Mouse (Mus musculus) cerebellum, postnatal 36 days (tissue): ENCODE measurements around the gene Cenpq.

Experiments
- DNase-seq, 2 experiments: peaks; one replicate each; pipeline ENCODE4 v3.0.0; 2021 to 2022; ENCODE audit warnings: mixed read lengths in 2 of 2

Cenpq gene

GRCm38 (mm10) chr17:40934420-40935231 lies at the start of gene Cenpq, which contains the start of gene Mut:
Cenpq (minus strand) TSS chr17:40935047.
Mut (plus strand) TSS chr17:40934685.
- peak; percentile 98 to 99 for DNase-seq

GRCm38 (mm10) chr17:40977914-40978313 lies 43.1 kb upstream of the Cenpq start:
- DNase-seq, result peak in 1 of 2 experiments; percentile 3

GRCm38 (mm10) chr17:40948518-40948917 lies 13.7 kb upstream of the Cenpq start:
- no peak for DNase-seq

- DNase-seq, result no peak
Measured at GRCm38 (mm10) chr17:40933985-40934384, 862 bp downstream of the Cenpq start.

- DNase-seq, result no peak
Measured at GRCm38 (mm10) chr17:40915499-40915898, 19.3 kb downstream of the Cenpq start.

- DNase-seq, result no peak
Measured at GRCm38 (mm10) chr17:40914250-40914649, 20.6 kb downstream of the Cenpq start, which contains the start of gene Glyatl3. Glyatl3 (minus strand) TSS chr17:40914350.

- peak; percentile 50 to 55 for DNase-seq
Measured at GRCm38 (mm10) chr17:40904721-40905154, 30.1 kb downstream of the Cenpq start.

GRCm38 (mm10) chr17:40904056-40904597 lies 30.7 kb downstream of the Cenpq start:
- DNase-seq, result peak; percentile 6 to 20

- no peak for DNase-seq
Measured at GRCm38 (mm10) chr17:40903345-40903744, 31.5 kb downstream of the Cenpq start.

- no peak for DNase-seq
Measured at GRCm38 (mm10) chr17:40899783-40900363, 35.0 kb downstream of the Cenpq start.

- DNase-seq, result no peak
Measured at GRCm38 (mm10) chr17:40896863-40897262, 38.0 kb downstream of the Cenpq start.

- no peak for DNase-seq
Measured at GRCm38 (mm10) chr17:40887849-40888536, 46.9 kb downstream of the Cenpq start.

- no peak for DNase-seq
Measured at GRCm38 (mm10) chr17:40885155-40885554, 49.7 kb downstream of the Cenpq start.

- DNase-seq, result no peak
Measured at GRCm38 (mm10) chr17:40882172-40882571, 52.7 kb downstream of the Cenpq start.

- DNase-seq, result peak; percentile 2 to 10
Measured at GRCm38 (mm10) chr17:40879924-40880691, 54.7 kb downstream of the Cenpq start, which contains the start of gene 9130008F23Rik. 9130008F23Rik (minus strand) TSS chr17:40880559.

- DNase-seq, result no peak
Measured at GRCm38 (mm10) chr17:40879528-40879923, 55.3 kb downstream of the Cenpq start.

- DNase-seq, result no peak
Measured at GRCm38 (mm10) chr17:40877741-40878140, 57.1 kb downstream of the Cenpq start.

GRCm38 (mm10) chr17:40875568-40875967 lies 59.3 kb downstream of the Cenpq start:
- DNase-seq, result no peak

- DNase-seq, result no peak
Measured at GRCm38 (mm10) chr17:40874701-40875100, 60.1 kb downstream of the Cenpq start.

GRCm38 (mm10) chr17:40873582-40874011 lies 61.2 kb downstream of the Cenpq start:
- no peak for DNase-seq
